ENCODE assay signal across 19 mouse cellular contexts in genomic region chr1:184357474-184358225, GRCm38 (mm10).
A peak's percentile ranks its signal among the peaks of the same experiment; 100 is the strongest.
DNase-seq lines count a peak whose midpoint lies in the region; ATAC-seq and TF ChIP-seq lines count a peak whose summit lies in the region.
"Had no signal": no experiment of that assay in that cellular context is flagged by ENCODE, and none has a peak within 500 bp of the region (broad histone marks: within the 10 kb centered on the region; RNA-seq: fewer than 3 reads in every experiment).

No protein-coding gene starts in this region.

- no peak overlapping the region for H3K9ac ChIP-seq in intestine, embryonic 16.5 days (ENCODE audit: low read depth, low read length)
- no peak overlapping the region for H3K9ac ChIP-seq in intestine, postnatal 0 days (ENCODE audit: low read depth, low read length)
- H3K9ac ChIP-seq: embryonic facial prominence, embryonic 12.5 days; heart, embryonic 13.5 days; hindbrain, embryonic 15.5 days; liver, embryonic 15.5 days had no signal

- H3K4me3 ChIP-seq in intestine, embryonic 16.5 days (ENCODE audit: low read length), result no peak overlapping the region
- no peak overlapping the region for H3K4me3 ChIP-seq in intestine, postnatal 0 days (ENCODE audit: low read depth, low read length)
- H3K4me3 ChIP-seq: embryonic facial prominence, embryonic 12.5 days; heart, embryonic 13.5 days; hindbrain, embryonic 15.5 days; liver, embryonic 15.5 days; midbrain, embryonic 10.5 days had no signal

- peak; percentile 9 for DNase-seq in adrenal gland, postnatal 10 days
- DNase-seq in adrenal gland, postnatal 14 days, result no peak
- peak; percentile 2 for DNase-seq in right cerebral cortex, adult 18-20 months
- DNase-seq in right cerebral cortex, postnatal 36 days (ENCODE audit: low spot score in 2 of 2), result no peak
- DNase-seq in telencephalon, adult 2 months (ENCODE audit: low read depth, low spot score), result peak; percentile 2
- DNase-seq in layer of hippocampus, postnatal 10 days (ENCODE audit: low spot score in 2 of 2), result no peak
- DNase-seq: adrenal gland, adult 2 months; cerebellum, postnatal 14 days; gastrocnemius, postnatal 10 days; kidney, adult 8-10 months; spleen, adult 18-20 months; thymus, postnatal 36 days had no signal

- H3K4me1 ChIP-seq in intestine, embryonic 16.5 days (ENCODE audit: control insufficient read depth, insufficient read depth, low read length), result peaks cover 6% of the 10 kb centered on the region; the same call in 1 of the 2 replicates
- no peaks in the 10 kb centered on the region for H3K4me1 ChIP-seq in intestine, postnatal 0 days (replicated peaks; ENCODE audit: control insufficient read depth, insufficient read depth, low read length)
- H3K4me1 ChIP-seq: embryonic facial prominence, embryonic 12.5 days; hindbrain, embryonic 15.5 days; midbrain, embryonic 10.5 days had no signal

- WGBS in intestine, embryonic 16.5 days, result 47% methylated on average over 4 of the region's 4 CpGs
- 17% methylated on average over 4 of the region's 4 CpGs for WGBS in intestine, postnatal 0 days

- no peak for TF ChIP-seq CTCF in intestine, postnatal 0 days (IDR thresholded peaks at IDR 0.05; ENCODE audit: low read depth)

- H3K9me3 ChIP-seq in intestine, embryonic 16.5 days (ENCODE audit: control insufficient read depth, low read length), result no peaks in the 10 kb centered on the region
- no peaks in the 10 kb centered on the region for H3K9me3 ChIP-seq in intestine, postnatal 0 days (ENCODE audit: control insufficient read depth)
- H3K9me3 ChIP-seq: embryonic facial prominence, embryonic 12.5 days; heart, embryonic 13.5 days; hindbrain, embryonic 15.5 days; liver, embryonic 15.5 days; midbrain, embryonic 10.5 days had no signal

- peak; percentile 74 for ATAC-seq in intestine, embryonic 16.5 days
- ATAC-seq in intestine, postnatal 0 days, result no peak

- no peaks in the 10 kb centered on the region for H3K27me3 ChIP-seq in intestine, embryonic 16.5 days (replicated peaks; ENCODE audit: control insufficient read depth, insufficient read depth, low read length)
- no peaks in the 10 kb centered on the region for H3K27me3 ChIP-seq in intestine, postnatal 0 days (replicated peaks; ENCODE audit: control insufficient read depth, insufficient read depth, low read length)
- H3K27me3 ChIP-seq: embryonic facial prominence, embryonic 12.5 days; heart, embryonic 13.5 days; hindbrain, embryonic 15.5 days; liver, embryonic 15.5 days had no signal

- no peak overlapping the region for H3K4me2 ChIP-seq in intestine, embryonic 16.5 days (ENCODE audit: low read depth, low read length)
- H3K4me2 ChIP-seq in intestine, postnatal 0 days (replicated peaks; ENCODE audit: low read depth), result no peak overlapping the region
- H3K4me2 ChIP-seq: embryonic facial prominence, embryonic 12.5 days; heart, embryonic 13.5 days; hindbrain, embryonic 15.5 days; liver, embryonic 15.5 days had no signal

- H3K36me3 ChIP-seq in intestine, embryonic 16.5 days (ENCODE audit: control insufficient read depth, insufficient read depth, low read length), result no peaks in the 10 kb centered on the region
- no peaks in the 10 kb centered on the region for H3K36me3 ChIP-seq in intestine, postnatal 0 days (ENCODE audit: control insufficient read depth, insufficient read depth)
- H3K36me3 ChIP-seq: embryonic facial prominence, embryonic 12.5 days; heart, embryonic 13.5 days; hindbrain, embryonic 15.5 days; liver, embryonic 15.5 days; midbrain, embryonic 10.5 days had no signal

- H3K27ac ChIP-seq in intestine, embryonic 16.5 days (ENCODE audit: low read length), result no peak overlapping the region
- no peak overlapping the region for H3K27ac ChIP-seq in intestine, postnatal 0 days (ENCODE audit: low read depth, low read length)
- H3K27ac ChIP-seq: embryonic facial prominence, embryonic 12.5 days; heart, embryonic 13.5 days; hindbrain, embryonic 15.5 days; liver, embryonic 15.5 days; midbrain, embryonic 10.5 days had no signal

Comparison
In these comparisons a context has a peak if more than half of its experiments do, and no peak if none do; other contexts are left out.
1. DNase-seq: peak in adrenal gland, postnatal 10 days (single experiment), right cerebral cortex, adult 18-20 months (single experiment) and telencephalon, adult 2 months (single experiment); none in adrenal gland, postnatal 14 days (single experiment), right cerebral cortex, postnatal 36 days (0 of 2) and layer of hippocampus, postnatal 10 days (0 of 2).